Mouse (Mus musculus): ENCODE data around the gene Pdx1.
A peak's percentile ranks its signal among the peaks of the same experiment; 100 is the strongest.

The Pdx1 gene

GRCm38 (mm10) chr5:147269926-147270672 is at the start of gene Pdx1:
Gene Pdx1 (plus strand): TSS chr5:147269959.
- ATAC-seq (ENCODE audit: low TSS enrichment): no peak

DNA sequence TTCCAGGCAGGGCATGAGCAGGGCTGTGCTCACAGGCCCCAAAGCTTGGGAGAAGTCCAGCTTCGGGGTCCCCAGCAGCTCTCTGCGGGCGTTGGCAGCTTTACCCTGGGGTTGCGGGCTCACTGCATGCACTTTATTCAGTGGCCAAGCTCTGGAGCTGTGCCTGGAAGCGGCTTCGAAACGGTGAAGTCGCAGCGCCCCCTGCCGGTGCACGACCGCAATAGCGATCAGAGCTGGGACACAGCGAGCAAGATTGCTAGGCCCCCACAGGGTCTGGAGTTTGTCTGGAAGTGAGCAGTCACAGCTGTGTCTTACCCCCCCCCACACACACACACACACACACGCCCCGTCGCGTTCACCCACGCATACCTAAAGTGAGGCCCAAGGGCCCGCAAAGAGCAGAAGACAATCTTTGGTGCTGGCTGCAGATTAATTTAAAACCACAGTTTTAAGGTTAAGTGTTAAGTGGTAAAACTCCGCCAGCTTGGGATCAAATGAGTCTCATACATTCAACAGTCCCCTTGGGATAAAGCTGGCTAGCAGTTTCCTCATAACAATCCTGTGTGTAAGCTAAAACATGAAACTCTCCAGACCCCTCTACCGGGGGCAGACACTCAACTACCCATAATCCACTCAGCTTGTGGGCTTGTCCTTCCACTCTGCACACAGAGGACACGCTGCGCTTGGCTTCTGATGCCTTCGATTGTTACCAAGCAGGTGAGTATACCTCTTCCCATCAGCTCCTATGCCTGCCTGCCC is 42.2 kb upstream of the Pdx1 start:
- peak; percentile 64 for ATAC-seq (ENCODE audit: low TSS enrichment)

- ATAC-seq (ENCODE audit: low TSS enrichment): no peak
Measured at GRCm38 (mm10) chr5:147235406-147236309, 34.1 kb upstream of the Pdx1 start.

GRCm38 (mm10) chr5:147243908-147244307 is 25.9 kb upstream of the Pdx1 start:
- no peak for ATAC-seq (ENCODE audit: low TSS enrichment)

DNA sequence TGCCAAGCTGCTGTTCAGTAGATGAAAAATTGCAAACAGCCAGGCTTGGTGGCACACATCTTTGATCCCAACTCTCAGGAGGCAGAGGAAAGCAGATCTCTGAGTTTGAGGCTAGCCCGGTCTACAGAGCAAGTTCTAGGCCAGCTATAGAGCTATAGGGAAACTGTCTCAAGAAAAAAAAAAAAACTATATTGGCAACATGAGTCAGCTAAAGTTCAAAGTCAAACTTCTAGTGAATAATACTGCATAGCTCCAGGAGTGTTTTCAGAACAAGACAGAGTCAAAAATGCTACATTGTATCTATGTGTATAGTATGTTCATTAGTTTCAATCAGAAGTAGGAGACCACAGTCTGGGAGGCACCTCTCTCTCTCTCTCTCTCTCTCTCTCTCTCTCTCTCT is 9.6 kb upstream of the Pdx1 start:
- no peak for ATAC-seq (ENCODE audit: low TSS enrichment)

DNA sequence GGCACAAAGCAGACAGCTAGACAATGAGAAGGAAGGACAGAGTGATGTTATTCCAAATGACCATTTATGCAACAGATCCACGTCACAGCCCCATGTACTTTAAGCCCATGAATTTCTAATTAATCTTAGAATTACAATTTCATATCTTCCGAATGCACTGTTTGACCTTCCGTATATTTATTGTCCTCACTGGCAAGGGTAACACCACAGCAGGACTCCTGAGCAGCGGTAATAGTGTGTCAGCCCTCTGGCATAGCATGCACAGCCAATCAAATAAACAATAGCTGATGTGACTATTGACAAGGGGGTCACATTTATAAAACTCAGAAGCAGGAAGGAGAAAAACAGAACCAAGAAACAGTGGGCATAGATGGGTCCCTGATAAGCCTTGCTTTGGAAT is 9.0 kb upstream of the Pdx1 start:
- no peak for ATAC-seq (ENCODE audit: low TSS enrichment)

DNA sequence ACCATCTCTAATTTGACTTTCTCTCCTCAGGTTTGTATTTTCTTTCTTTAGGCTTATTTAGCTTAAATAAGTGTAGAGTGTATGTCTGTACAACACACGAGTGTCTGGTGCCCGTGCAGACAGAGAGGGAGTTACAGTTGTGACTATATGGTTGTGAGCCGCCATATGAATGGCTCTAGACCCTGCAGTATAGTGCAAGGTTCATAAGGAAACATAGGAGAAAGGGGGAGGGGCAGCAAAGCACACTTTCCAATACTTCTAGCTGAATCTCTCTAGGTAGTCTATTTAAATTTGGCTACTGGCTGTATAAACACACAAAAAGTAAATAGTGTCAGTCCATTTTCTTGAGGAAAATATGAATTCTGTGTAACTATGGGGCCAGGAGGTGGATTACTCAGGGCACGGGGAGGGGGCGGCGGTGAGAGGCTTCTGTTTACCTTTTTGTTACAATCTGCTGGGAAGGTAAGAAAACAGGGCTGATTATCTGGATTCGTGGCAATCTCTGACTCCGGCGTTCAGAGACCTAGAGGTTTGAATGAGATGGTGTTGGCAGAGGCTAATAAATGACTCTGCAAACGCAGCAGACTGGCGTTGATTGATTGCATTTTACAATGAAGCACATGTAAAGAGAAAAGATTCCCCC is 7.7 kb upstream of the Pdx1 start:
- no peak for ATAC-seq (ENCODE audit: low TSS enrichment)

DNA sequence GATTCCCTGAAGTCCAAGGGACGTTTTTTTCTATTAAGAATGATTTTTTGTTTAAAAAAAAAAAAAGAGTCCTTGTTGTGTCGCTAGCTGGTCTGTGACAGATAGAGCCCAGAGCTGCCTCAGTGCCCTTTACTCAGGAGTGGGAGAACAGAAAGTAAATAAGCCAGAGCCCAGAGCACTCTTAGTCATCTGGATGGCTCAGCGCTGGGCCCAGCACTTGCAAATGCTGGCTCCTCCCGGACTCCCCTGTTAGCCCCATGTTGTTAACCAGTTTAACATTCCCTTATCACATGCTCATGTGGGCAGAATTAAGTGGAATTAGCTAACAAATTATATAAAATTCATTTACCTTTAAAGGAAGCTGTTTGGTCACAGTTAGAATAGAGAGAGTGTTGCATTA is 5.8 kb upstream of the Pdx1 start:
- ATAC-seq (ENCODE audit: low TSS enrichment): no peak

GRCm38 (mm10) chr5:147267434-147267833 is 2.3 kb upstream of the Pdx1 start:
- no peak for ATAC-seq (ENCODE audit: low TSS enrichment)

- no peak for ATAC-seq (ENCODE audit: low TSS enrichment)
Measured at GRCm38 (mm10) chr5:147268728-147269127, 1.0 kb upstream of the Pdx1 start.

DNA sequence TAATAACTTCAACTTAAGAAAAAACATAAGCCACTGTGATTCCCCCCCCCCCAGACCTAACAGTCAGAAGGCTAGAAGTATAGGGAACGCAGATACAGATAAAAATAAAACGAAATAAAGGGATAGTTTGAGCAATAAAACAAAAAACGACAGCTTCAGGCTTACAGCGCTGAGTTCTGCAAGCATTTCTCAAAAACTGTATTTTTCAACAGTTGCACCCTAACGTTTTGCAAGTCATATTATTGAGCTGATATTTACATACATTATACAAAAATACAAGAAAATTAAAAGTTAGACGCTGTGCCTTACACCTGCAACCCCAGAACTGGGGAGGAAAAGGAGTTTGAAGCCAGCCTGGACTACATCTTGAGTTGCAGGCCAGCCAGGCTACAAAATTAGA is 388 bp upstream of the Pdx1 start:
- no peak for ATAC-seq (ENCODE audit: low TSS enrichment)

- ATAC-seq (ENCODE audit: low TSS enrichment): no peak
Measured at GRCm38 (mm10) chr5:147270673-147271655, 1.2 kb downstream of the Pdx1 start.

DNA sequence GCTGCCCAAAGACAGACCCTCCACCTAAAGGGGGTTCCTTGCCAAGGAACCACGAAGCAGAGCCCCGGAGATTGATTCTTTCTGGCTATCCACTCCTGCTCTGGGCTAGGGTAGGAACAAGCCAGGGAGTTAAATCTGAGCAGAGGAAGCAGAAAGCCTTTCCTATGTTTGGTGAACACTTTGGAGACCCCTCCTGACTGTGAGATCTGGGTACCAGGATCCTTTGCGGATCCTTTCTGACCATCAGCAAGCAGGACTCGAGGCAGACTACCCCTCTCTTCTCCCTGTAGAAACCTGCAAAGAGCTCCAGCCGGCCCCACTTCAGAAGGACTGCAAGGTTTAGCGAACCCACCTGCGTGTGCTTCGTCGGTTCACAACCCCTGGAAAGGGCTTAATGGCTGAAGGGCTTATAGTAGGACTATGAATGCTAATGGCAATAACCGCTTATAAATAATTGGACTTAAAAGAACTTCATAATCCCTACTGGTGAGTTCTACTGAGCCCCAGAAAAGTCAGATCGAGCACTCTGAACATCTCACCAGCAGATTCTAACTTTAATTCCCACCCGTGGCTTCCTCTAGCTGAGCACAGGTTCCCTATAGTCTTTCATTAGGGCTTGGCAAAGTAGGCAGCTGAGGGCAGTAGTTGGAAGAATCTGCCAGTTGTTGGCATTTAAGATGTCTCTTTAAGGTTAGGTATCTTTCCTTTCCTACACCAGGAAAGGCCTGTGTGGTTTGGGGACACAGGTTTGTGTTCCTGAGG is 2.5 kb downstream of the Pdx1 start:
- ATAC-seq (ENCODE audit: low TSS enrichment): no peak

DNA sequence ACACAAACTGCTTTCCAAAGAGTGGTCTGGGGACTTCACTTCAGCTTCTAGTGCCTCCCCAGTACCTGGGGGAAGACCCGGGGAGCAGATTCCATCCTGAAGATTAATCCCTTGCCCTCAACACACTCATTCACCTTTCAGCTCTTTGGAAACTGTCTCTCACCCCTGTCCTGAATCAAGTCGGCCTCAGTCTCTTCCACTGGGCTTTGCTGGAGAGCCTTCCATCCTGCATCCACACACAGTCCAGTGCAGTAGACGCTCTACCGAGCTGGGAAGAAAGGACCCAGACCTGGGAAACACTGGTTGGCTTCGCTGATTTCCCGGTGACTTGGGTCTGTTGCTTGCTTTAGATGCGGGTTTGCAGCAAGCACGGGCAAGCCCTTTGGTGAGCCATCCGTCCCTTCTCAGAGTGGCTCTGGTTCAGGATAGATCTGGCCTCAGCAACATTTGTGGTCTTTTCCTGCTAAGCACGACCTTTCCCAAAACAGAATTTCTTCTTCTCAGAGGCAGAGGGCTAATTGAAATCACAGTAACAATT is 3.1 kb downstream of the Pdx1 start:
- ATAC-seq (ENCODE audit: low TSS enrichment): no peak

DNA sequence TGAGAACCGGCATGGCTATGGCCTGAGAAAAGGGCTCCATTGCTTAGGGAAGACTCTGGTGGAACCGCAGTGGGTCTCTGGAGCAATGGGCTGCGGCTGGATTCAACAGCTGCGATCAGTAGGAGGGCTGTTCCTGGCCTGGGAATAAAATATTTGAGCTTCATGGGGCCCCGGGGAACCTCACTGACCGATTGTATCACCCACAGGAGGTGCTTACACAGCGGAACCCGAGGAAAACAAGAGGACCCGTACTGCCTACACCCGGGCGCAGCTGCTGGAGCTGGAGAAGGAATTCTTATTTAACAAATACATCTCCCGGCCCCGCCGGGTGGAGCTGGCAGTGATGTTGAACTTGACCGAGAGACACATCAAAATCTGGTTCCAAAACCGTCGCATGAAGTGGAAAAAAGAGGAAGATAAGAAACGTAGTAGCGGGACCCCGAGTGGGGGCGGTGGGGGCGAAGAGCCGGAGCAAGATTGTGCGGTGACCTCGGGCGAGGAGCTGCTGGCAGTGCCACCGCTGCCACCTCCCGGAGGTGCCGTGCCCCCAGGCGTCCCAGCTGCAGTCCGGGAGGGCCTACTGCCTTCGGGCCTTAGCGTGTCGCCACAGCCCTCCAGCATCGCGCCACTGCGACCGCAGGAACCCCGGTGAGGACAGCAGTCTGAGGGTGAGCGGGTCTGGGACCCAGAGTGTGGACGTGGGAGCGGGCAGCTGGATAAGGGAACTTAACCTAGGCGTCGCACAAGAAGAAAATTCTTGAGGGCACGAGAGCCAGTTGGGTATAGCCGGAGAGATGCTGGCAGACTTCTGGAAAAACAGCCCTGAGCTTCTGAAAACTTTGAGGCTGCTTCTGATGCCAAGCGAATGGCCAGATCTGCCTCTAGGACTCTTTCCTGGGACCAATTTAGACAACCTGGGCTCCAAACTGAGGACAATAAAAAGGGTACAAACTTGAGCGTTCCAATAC is 4.7 kb downstream of the Pdx1 start:
- ATAC-seq (ENCODE audit: low TSS enrichment): no peak

DNA sequence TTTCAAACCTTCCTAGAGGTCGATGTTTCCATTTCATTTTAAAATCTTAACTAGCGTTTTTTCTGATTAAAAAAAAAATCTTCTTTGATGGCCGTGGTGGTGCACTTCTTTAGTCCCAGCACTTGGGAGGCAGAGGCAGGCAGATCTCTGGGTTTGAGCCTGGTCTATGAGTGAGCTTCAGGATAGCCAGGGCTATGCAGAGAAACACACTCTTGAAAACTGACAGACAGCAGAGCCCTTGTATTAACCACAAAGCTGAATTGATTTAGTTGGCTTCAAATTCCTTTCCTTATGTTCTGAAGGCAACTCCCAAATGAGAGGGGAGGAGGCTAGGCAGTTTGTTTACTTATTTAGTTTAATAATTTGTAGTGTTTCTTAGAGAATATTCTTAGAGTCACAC is 6.0 kb downstream of the Pdx1 start:
- no peak for ATAC-seq (ENCODE audit: low TSS enrichment)

- ATAC-seq (ENCODE audit: low TSS enrichment): no peak
Measured at GRCm38 (mm10) chr5:147276701-147277546, 7.2 kb downstream of the Pdx1 start.
